Mouse (Mus musculus) spleen, adult 2 months (tissue): Measurements from ENCODE around the gene Tex14. TPM values are rescaled to one million over a fixed set of nuclear protein-coding genes. Genes with fewer than 3 reads are reported as not detected.
"Not testable (repeated sequence)": the region's sequence is repeated elsewhere in the genome, so short reads cannot be mapped to it uniquely, and the experiment has no call there.

Source experiments
- DNase-seq, 2 experiments: peaks; one replicate each; pipeline versions ENCODE4 v3.0.0 to v3.0.0-alpha.2; 2012 to 2021; ENCODE audit warnings: low spot score in 2 of 2, low read depth in 1 of 2
- H3K27ac ChIP-seq: fragments of 200-500 bp; 2 replicates; pipeline ENCODE4 v1.5.1; 2012; ENCODE audit warnings: low read length, inconsistent platforms; ENCODE audit not compliant: insufficient read depth
- H3K27me3 ChIP-seq: fragments of 200-500 bp; 2 replicates; pipeline ENCODE4 v1.6.1; 2012; ENCODE audit warnings: mild to moderate bottlenecking, moderate library complexity, low read length, inconsistent platforms; ENCODE audit not compliant: control insufficient read depth, insufficient read depth
- H3K36me3 ChIP-seq: fragments of 200-500 bp; 2 replicates; pipeline ENCODE4 v1.6.1; 2012; ENCODE audit warnings: mild to moderate bottlenecking, low read length, inconsistent platforms; ENCODE audit not compliant: control insufficient read depth, insufficient read depth
- H3K4me1 ChIP-seq: fragments of 200-500 bp; 2 replicates; pipeline ENCODE4 v1.6.1; 2011; ENCODE audit warnings: inconsistent platforms; ENCODE audit not compliant: control insufficient read depth, insufficient read depth, insufficient read length
- H3K4me3 ChIP-seq: fragments of 200-500 bp; 2 replicates; pipeline ENCODE4 v1.5.1; 2011; ENCODE audit warnings: mild to moderate bottlenecking, inconsistent platforms; ENCODE audit not compliant: insufficient read depth, insufficient read length; ENCODE audit errors: extremely low read depth
- CTCF ChIP-seq: fragments of 200-500 bp; IDR thresholded peaks from 2 replicates; pipeline ENCODE4 v1.5.1; 2011; ENCODE audit warnings: mild to moderate bottlenecking, inconsistent platforms; ENCODE audit not compliant: insufficient read depth, insufficient read length, insufficient replicate concordance; ENCODE audit errors: extremely low read depth
- POLR2A ChIP-seq: fragments of 200-500 bp; IDR thresholded peaks from 2 replicates; pipeline ENCODE4 v1.6.1; 2011; ENCODE audit warnings: low read depth, low read length, inconsistent platforms
- WGBS: fragments of 180-500 bp; shearing (Covaris S2); methylation state at CpG from one replicate; pipeline ENCODE4 v1.1.7; 2018; 5-methylcytosine and 5-hydroxymethylcytosine counted together
- polyA plus RNA-seq: library from polyadenylated mRNA; depleted of rRNA; stranded (reverse); fragments of >200 nt; gene quantifications from 2 replicates; pipeline ENCODE4 v1.2.3, GENCODE M21; 2012

Gene Tex14
- polyA plus RNA-seq, 1 experiment = 0.16 TPM

DNA sequence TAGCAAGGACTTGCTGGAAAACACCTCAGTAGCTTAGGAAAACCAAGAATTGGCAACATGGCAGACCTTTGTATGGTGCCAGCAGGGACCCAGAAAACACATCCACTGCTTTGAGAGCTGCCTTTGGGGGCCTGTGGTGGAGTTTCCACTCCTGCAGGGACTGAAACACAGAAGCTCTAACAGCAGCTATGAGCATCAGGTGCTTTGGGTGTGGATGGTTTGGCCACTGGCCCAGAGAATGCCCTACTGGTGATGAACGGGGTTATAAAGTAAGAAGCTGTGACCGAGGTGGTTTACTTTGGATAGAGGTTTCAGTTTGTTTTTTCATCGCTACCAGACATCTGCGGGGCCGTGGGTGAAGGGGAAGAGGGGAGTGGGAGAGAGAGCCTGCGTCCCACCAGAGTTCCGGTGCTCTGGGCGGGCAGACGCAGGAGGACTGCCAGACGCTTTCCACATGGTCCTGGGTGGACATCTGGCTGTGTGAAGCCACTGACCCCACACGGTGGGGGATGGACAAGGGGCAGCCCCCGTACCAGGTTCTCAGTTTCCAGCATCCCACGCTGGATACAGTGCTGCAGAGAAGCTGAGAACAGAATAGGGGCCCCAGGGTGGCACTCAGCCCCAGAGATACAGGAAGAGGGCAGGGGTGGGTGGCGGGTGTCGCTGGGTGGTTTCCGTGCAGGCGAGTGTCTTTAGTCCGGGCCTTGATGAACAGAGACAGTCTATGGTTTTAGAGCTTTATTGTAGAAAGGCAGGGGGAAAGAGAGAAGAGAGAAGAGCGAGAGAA, 62.8 kb downstream of the Tex14 start:
- Histone ChIP-seq H3K27ac (peak overlapping the region; percentile 96), H3K4me1 (peaks cover 16% of the 10 kb centered on the region; the same call in 1 of the 2 replicates), H3K27me3 (no peaks in the 10 kb centered on the region), H3K36me3 (no peaks in the 10 kb centered on the region), H3K4me3 (no peak overlapping the region)
- 20% methylated on average over 19 of the region's 19 CpGs for WGBS
- DNase-seq = peak in 1 of 2 experiments; percentile 67
- TF ChIP-seq POLR2A = no peak

DNA sequence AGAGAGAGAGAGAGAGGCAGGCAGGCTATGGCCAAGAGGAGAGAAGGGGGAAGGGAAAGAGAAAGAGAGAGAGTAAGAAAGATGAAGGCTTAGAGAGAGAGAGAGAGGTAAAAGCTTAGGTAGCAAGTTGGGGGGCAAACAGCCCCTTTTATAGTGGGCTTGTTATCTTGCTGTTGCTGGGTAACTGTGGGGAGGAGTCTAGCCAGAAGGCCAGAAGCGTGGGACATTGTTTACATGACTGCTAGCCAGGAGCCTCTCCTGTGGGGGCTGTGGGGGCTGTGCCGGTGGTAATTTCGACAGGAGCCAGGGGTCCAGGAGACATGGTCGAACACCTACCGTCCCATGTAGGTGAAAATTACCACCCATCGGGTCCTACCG, 63.4 kb downstream of the Tex14 start:
- Histone ChIP-seq H3K4me3 (no peak overlapping the region), H3K27ac (peak overlapping the region; percentile 96), H3K36me3 (no peaks in the 10 kb centered on the region), H3K4me1 (peaks cover 16% of the 10 kb centered on the region; the same call in 1 of the 2 replicates), H3K27me3 (no peaks in the 10 kb centered on the region)
- DNase-seq = no peak
- WGBS = 54% methylated on average over 7 of the region's 7 CpGs
- TF ChIP-seq POLR2A = no peak
- no peak for TF ChIP-seq CTCF

DNA sequence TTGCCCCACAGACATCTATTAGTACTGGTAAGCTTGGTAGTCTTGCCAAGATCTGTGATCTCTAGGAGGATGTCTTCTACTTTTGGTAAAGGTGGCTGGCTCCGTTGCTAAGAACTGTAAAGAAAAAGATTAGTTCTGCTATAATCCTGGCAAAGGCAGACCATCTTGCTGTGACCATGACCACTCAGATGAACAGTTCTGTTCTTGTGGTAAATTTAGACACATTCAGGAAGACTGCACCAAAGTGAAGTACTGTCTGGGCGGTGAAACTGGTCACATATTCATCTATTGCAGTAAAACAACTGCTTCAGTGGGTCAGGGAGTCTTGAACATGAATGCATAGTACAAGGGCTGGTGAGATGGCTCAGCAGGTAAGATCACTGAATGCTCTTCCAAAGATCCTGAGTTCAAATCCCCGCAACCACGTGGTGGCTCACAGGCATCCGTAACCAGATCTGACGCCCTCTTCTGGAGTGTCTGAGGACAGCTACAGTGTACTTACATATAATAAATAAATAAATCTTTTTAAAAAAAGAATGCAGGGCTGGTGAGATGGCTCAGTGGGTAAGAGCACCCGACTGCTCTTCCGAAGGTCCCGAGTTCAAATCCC, 63.9 kb downstream of the Tex14 start:
- peak overlapping the region; percentile 96 for H3K27ac ChIP-seq
- TF ChIP-seq POLR2A (no peak), CTCF (no peak)
- H3K4me1 ChIP-seq = peaks cover 16% of the 10 kb centered on the region; the same call in 1 of the 2 replicates
- no peak overlapping the region for H3K4me3 ChIP-seq
- DNase-seq = no peak
- no peaks in the 10 kb centered on the region for H3K27me3 ChIP-seq
- no peaks in the 10 kb centered on the region for H3K36me3 ChIP-seq
- WGBS = 72% methylated on average over 9 of the region's 9 CpGs

DNA sequence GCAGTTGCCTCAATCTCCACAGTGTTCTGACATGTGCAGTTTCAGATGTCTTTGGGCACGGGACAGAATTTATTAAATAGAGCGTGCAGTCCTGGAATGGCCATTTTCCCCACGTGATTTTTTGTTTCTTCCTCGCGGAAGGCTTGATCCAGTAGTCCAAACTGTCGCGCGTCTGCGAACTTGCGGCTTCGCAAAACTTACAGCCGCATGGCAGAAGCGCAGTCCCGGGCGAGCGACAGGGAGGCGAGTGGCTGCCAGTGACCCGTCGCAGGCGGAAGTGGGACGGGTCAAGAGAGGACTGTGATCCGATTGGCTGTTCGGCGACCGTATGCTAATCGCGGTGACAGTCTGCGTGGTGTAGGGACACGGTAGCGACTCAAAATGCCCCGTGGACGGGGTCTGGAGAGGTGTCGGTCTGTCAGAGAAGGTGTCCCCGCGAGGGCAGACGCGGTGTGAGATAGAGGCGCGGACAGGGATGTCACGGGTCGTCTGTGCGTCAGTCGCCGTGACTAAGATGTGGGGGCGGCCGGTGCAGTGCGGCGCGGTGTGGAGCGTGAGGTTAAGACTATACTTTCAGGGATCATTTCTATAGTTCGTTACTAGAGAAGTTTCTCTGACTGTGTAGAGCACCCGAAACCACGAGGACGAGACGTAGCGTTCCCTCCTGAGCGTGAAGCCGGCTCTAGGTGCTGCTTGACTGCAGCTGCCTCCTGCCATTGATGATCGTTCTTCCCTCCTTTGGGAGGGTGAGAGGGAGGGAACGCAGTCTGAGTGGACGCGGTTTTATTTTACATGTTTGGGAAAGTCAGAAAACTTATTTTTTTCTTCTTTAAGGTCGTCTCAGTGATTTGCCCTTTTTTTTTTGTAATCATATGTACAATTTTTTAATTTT, 66.2 kb downstream of the Tex14 start:
- H3K27me3 ChIP-seq, H3K36me3 ChIP-seq, H3K4me1 ChIP-seq: not testable (repeated sequence)
- Histone ChIP-seq H3K27ac (peak overlapping the region; percentile 72), H3K4me3 (peak overlapping the region; percentile 34; the same call in 1 of the 2 replicates)
- peak; percentile 59 to 70 for DNase-seq
- 1% methylated on average over 26 of the region's 63 CpGs for WGBS

DNA sequence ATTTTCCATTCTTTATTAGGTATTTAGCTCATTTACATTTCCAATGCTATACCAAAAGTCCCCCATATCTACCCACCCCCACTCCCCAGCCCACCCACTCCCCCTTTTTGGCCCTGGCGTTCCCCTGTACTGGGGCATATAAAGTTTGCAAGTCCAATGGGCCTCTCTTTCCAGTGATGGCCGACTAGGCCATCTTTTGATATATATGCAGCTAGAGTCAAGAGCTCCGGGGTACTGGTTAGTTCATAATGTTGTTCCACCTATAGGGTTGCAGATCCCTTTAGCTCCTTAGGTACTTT, 66.8 kb downstream of the Tex14 start:
- H3K4me1 ChIP-seq, H3K27ac ChIP-seq: not testable (repeated sequence)
- 0% methylated on average over 1 of the region's 3 CpGs for WGBS

DNA sequence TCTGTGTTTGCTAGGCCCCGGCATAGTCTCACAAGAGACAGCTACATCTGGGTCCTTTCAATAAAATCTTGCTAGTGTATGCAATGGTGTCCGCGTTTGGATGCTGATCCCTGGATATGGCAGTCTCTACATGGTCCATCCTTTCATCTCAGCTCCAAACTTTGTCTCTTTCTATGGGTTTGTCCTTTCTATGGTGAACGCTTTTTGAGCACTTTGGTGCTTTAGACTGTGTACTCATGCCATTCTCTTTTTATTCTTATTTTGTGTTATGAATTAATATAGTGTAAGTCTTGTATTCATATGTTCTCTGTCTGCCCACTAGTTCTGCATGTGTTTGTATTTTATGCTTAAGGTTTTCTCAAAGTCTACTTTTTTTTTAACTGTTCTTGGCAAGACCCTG, 67.2 kb downstream of the Tex14 start:
- not testable (repeated sequence) for DNase-seq, H3K27ac ChIP-seq, H3K4me3 ChIP-seq, H3K4me1 ChIP-seq, H3K27me3 ChIP-seq, H3K36me3 ChIP-seq
- 58% methylated on average over 4 of the region's 4 CpGs for WGBS

More for the DNA sequence above, 66.8 kb downstream of the Tex14 start:
- not testable (repeated sequence) for H3K36me3 ChIP-seq, H3K27me3 ChIP-seq, DNase-seq, H3K4me3 ChIP-seq

DNA sequence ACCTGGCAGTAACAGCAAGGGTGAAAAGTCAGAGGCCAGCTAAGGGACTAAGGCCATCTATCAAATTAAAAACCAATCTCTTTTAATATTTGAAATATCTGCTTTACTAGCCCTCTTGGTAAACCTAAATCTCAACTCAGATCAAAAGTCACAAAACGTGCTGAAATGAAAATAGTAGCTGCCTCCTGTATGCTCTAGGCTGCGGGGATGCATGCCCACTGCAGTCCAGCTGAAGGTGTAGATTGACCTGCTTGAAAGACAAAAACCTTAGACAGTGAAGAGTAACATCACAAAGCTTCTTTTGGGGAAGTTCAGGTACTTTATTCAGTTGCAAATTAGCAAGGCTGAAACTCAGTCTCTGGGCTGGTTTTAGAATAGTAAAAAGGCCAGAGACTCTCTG, 74.3 kb downstream of the Tex14 start:
- H3K36me3 ChIP-seq, H3K4me3 ChIP-seq, H3K27me3 ChIP-seq, H3K27ac ChIP-seq, H3K4me1 ChIP-seq, DNase-seq: not testable (repeated sequence)
- WGBS = 92% methylated on average over 2 of the region's 2 CpGs
